Mouse (Mus musculus) liver, embryonic 14.5 days (tissue): ENCODE results near the gene Nanog.

Experiments
- CTCF ChIP-seq: IDR thresholded peaks from 2 replicates; pipeline ENCODE4 v1.5.1; 2016; ENCODE audit warnings: antibody characterized with exemption, low read depth, control low read depth
- EP300 ChIP-seq: IDR thresholded peaks from 2 replicates; pipeline ENCODE4 v1.6.1; 2016; ENCODE audit warnings: antibody characterized with exemption, low read depth

DNA sequence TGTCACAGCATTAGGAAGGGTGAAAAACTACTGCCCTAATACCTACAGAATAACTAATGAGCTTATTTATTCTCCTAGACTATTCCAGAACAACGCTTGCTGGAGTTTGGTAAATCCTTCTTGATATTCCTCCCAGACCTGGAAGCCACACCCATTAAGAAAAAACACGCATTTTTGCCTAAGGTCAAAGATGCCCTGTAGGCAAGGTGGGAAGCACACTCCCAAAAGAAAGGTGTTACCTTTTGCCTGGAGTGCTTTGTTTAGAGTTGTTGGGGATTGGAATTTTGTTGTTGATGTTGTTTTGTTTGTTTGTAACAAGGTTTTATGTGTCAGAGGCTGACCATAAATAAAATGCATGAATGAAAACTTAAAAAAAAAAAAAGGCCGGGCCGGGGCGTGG, 17.2 kb upstream of the Nanog start:
- TF ChIP-seq CTCF (no peak), EP300 (no peak)
